Mouse (Mus musculus) left cerebral cortex, postnatal 36 days (tissue): Measurements from ENCODE around the gene Fam214a. TPM values are rescaled to one million over a fixed set of nuclear protein-coding genes. Genes with fewer than 3 reads are reported as not detected.

Source experiments
- DNase-seq, 2 experiments: peaks; one replicate each; pipeline ENCODE4 v3.0.0; 2021 to 2022; ENCODE audit warnings: low spot score in 2 of 2, mixed read lengths in 1 of 2
- intact Hi-C: fragments of 180-260 bp; cut with DNase I; formaldehyde crosslinking; loops from one replicate; pipeline ENCODE4 v1.15.1; 2025
- total RNA-seq, 2 experiments: library from RNA; stranded (reverse); gene quantifications; 2 replicates each; pipeline ENCODE4 v1.2.3; 2021

Gene Fam214a
- 10 to 100 TPM; 33.1 to 41.7 TPM for total RNA-seq

DNA sequence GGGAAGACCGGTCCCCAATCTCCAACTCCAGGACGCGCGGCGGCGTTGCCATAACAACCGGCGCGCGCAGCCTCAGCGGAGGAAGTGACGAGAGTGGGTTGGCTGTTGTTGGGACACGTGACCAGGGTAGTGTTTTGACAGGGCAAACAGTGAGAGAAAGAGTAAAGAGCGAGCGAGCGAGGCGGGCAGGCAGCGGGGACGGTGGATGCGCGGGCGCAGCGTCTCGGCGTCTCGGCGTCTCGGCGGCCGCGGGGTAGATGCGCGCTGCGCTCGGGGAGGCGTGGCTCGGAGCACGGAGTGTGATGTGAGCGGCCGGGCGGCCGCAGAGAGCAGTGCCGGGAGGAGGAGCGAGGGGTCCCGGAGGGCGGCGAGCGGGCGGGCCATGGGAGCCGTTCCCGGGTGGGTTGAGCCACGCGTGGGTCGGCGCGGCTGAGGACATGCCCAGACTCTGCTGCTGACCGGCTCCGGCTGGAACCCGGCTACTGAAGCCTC, at the start of gene Fam214a:
Gene Fam214a, plus strand, starts transcription at position 129 of the 492 bp plus-strand sequence.
- peak; percentile 97 for DNase-seq
- intact Hi-C loops: loop anchor here (2.0 to 5.0 kb wide), 2 partner anchors 24 to 46 kb away; no protein-coding TSS in a partner anchor

DNA sequence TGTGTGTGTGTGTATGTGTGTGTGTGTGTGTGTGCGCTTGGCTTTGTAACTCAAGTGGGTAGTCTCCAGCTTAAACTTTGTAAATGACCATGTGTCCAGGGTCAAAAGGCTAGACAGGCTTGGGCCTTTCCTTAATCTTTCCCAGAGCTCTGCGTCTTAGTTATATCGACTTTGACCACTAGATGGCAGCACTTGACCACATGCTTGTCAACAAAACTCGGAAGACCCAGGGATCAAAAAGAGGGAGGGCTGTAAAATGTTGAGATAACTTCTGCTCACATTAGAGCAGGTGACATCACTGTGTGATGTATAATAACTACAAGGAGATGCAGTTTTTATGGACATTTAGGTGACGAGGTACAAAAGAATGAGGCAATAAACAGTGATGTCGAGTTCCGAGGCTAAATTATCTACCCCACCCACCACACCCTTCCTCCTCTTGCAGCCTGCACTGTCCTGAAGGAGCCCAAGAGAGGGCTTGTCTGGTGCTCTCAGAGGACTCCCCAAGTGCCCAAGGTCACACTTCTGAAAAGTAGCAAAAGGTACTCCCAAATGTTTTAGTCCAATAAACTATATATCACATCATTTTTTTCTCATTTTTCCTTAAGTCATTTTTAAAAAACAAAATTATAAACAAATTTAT, 47.7 kb upstream of the Fam214a start:
- peak; percentile 29 to 54 for DNase-seq
- intact Hi-C loops: loop anchor here (5.0 to 10.0 kb wide), 4 partner anchors 47 to 127 kb away; partner anchors contain the start of gene Fam214a

DNA sequence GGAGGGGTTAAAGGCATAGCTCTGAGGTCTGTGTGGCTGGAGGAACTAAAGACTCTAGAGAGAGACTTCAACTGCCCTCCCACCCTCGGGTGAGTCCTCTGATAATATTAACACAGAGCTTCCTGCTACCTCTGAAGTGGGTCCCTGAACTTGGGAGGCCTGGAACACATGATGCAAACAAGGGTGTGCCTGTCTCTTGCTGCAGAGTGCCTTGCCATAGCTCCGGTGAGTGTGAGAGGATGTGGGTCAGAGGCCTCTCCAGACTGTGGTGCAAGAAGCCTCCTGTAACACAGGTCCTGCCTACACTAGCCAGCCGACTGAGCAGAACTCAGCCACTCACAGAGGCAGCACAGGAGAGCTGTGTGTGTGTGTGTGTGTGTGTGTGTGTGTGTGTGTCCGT, 45.7 kb upstream of the Fam214a start:
- no peak for DNase-seq
- intact Hi-C loops: loop anchor here (5.0 to 10.0 kb wide), 3 partner anchors 45 to 125 kb away; partner anchors contain the start of gene Fam214a

DNA sequence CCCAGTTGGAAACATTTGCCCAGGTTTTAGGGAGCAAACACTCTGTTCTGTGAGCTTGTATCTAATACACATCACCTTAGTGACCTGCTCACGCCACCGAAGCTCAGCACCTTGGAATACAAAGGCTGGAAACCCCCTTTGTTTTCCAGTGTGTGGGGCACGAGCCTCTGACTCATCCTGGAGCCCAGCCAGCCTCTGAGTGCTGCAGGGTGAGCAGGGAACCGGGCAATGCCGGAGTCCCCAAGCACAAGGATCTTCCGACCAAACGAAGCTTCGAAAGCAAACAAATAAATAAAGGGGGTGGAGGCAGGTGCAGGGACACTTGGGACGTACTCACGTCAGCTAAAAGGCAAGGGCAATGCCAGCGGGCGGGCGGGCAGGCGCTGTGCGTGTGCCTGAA, 43.4 kb upstream of the Fam214a start:
- no peak for DNase-seq
- intact Hi-C loops: loop anchor here (5.0 to 10.0 kb wide), 3 partner anchors 43 to 123 kb away; partner anchors contain the start of gene Fam214a

DNA sequence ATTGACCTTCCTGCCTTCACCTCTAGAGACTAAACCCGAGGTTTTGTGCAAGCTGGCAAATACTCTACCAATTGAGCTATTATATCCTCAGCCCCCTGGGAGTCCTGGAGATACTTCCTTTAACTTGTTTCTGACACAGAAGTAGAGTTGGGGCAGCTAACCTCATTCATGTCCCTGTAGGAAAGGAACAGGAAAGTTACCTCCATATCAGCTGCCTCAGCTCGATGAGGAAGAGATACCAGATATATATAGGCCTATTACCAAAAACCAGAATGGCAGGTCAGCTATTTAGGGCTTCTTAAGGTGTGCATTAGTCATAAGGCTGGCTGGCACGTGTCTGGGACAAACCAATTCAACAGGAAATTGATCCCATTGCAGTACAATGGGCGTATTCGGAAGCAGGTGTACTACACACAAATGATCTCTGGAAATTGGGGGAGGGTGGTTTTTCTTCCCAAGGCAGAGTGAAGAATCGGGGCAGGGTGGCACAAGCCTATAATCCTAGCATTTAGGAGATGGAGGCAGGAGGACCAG, 42.4 kb upstream of the Fam214a start:
- no peak for DNase-seq
- intact Hi-C loops: no loop called here

DNA sequence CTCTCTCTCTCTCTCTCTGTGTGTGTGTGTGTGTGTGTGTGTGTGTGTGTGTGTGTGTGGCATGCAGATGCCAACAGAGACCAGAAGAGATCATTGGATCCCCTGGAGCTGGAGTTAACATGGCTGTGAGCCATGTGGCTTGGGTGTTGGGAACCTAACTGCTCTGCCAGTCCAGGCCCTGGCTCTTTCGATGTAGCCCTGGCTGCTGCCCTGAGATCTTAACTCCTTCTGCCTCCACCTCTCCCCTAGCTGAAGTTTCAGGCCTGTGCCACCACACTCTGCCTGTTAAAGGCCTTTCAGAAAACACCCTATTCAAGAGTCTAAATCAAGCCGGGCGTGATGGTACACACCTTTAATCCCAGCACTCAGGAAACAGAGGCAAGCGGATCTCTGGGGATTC, 41.3 kb upstream of the Fam214a start:
- DNase-seq: no peak
- intact Hi-C loops: no loop called here

DNA sequence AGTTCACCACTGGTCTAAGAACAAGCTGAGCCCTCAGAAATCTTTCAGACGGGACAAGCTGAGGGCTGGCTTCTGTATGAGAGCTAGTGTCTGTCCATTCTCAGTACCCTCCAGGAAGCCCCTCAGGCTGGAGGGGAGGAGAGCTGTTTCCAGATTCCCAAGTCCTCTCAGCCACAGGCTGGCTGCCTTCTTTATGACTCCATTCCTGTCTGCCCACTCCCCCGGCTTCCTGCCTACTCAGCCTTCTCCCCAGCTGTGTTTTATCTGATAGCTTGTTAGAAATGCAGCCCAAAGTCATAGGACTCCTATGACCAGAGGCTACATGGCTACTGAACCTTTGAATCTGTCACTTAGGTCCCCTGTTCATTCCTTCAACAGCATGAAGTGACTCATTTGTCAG, 40.8 kb upstream of the Fam214a start:
- intact Hi-C loops: no loop called here
- DNase-seq: no peak

DNA sequence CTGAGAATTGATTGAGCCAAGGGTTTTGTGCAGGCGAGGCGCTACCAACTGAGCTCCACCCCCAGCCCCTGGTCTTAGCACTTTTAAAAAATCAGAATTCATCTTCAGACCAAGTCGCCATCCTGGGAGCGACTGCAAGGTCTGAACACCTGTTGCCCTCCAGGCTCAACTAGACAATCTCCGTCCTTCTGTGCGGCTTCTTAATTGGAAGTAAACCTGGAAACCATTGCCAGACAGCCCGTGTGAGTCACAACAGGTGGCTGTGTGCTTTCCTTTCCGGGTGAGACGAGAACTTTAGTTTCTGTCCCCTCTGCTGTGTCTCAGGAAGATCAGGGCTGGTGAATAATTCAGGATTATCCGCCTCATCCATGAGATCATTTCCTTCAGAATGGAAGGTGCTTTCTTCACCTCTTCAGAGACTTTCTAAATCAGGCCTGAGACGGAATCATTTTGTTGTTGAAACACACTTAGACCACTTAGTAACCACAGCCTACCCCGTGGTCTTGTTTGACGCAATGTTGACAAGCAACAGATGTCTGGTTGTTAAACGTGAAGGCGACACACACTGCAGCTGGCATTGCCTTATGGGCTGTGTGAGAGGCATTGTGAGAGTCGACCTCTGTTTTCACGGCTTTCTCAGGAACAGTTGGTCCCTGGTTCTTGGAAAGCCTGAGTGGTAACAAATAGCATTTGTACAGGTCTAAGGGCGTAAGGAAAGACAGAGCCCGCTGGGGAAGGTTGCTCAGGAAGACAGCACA, 39.9 kb upstream of the Fam214a start:
- intact Hi-C loops: no loop called here
- no peak for DNase-seq

DNA sequence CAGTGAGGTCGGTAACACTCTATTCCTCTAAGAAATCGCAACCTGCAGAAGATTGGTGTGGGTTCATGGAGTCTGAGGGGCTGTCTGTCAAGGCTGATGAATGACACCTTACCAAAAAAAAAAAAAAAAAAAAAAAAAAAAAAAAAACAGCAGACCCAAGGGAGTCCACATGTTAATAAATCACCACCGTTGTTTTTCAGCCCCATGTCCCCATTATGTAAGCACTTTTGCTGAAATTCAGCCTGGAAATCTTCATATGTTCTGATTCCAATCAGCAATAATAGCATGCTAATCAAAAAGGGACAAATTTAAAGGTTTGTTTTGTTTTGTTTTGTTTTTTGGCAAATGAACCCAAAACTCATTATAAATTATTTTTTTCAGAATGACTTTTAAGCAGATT, 37.1 kb upstream of the Fam214a start:
- intact Hi-C loops: no loop called here
- no peak for DNase-seq

DNA sequence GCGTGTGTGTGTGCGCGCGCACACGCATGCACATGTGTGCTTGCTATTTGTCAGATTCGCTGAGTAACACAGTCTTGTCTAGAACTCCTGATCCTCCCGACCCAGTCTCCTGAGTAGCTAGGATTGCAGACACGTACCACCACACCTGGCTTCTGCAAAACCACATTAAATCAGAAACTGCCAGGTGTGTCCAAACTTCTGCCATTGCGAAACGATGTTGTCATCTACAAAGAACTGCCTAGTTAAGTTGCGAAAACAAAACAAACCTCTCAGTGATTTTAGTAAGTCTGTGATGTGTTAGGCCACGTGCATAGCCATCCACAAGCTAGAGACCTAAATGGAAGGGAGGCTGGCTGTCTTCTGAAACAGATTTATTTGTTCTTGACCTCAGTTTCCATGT, 32.2 kb upstream of the Fam214a start:
- intact Hi-C loops: no loop called here

DNA sequence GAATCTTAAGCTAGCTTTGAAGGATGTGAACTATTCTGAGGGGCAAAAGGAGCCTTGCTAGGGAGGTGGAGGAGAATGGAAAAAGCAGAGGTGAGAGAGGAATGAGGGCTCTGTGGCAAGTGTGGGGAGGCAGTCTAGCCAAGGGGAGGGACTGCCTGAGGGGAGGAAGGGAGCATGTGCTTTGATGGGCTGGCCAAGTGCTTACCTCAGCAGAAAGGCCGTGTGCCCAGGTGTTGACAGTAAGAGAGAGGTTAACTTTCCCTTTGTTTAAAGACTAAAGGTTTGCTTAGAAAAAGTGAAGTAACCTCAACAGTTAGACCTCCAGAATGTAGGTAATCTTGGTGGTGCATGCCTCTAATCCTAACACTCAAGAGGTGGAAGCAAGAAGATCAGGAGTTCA, 31.3 kb upstream of the Fam214a start:
- DNase-seq: no peak
- intact Hi-C loops: no loop called here

More for the DNA sequence above, 32.2 kb upstream of the Fam214a start:
- DNase-seq: no peak

DNA sequence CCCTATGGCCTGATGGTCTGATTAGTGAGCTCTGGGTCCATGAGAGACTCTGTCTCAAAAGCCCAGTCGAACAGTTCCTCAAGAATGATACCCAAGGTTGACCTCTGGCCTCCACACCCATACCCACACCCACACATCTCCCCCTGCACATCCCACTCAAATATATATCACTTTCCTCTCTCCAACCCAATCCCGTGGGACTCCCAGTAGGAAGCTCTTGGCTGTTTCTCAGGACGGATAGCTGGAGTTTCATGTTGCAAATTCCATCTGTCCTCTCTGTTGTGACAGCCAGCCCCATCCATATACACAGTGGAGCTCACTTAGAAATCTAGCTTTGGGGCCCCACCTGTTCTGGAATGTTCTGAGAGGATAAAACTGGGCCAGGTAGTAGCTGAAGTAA, 29.8 kb upstream of the Fam214a start:
- DNase-seq: no peak
- intact Hi-C loops: no loop called here

DNA sequence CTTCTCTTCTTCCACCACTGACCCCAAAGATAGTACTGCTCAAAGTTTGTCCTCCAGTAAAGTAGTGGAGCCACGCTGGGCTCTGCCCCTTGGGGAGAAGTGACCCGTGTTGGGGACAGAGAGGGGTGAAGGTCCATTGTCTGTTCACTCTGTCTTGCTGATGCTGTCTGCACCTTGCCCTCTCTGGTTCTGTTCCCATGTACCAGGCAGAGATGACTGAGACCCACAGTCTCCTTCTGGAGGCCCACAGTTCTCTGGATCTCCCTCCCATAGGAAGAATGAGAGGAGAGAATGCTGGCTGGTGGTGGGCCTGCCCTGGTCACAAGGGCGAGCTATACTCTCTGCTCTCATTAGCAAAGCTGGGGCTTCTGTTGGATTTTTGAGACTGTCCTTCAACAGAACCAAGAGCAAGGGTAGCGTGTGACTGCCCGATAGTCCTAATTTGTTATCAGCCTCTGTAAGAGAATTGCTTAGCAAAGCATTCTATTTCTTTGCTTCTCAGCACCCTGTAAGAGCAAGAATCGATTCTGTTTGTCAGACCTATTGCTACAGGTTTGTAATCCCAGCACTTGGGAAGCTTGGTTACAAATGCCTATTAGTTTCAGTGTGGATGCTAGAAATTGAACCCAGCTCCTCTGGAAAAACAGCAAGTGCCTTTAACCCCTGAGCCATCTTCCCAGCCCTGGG, 29.2 kb upstream of the Fam214a start:
- DNase-seq: no peak
- intact Hi-C loops: no loop called here

DNA sequence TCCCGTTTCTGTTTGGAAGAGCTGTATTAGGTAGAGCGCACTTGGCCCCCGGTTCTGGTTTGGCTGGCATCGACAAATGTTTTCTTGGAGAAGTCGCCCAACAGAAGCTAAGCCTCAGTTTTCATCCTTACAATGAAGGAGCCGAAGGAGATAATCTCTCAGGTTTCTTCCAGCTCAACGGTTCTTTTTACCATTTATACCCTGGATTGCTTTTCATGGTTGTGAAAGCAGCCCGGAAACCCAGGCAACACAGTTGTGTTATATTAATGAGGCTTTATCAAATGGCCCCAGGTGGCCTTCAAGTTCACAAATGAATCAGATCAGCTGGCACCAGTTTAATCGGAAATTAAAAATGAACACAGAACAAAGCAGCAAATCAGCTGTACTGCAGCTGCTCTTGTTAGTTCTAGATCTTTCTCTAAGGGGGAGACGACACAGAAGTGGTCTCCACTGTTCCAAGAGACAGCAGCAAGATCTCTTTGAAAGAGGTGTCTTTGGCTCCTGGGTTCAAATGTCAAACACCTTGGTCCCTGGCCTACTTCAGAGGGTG, 27.4 kb upstream of the Fam214a start:
- intact Hi-C loops: no loop called here
- DNase-seq: no peak

DNA sequence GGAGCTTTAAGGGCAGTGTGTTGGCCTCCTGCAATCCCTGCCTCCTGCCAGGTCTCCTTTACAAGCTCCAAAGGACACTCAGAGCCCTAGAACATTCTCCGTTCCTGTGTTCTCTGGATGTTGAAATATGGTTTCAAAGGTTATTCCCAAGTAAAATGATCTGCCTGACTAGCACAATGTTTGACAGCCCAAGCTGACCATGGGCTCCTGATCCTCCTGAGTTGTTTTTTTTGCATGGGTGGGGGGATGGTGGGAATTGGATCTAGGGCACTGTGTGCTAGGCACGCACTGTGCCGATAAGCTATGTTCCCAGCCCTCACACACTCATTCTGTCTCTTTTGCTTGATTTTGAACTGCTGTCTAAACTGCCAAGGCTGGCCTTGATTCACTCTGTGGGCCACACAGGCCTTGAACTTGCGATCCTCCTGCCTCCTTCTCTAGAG, 22.7 kb upstream of the Fam214a start:
- no peak for DNase-seq
- intact Hi-C loops: no loop called here

DNA sequence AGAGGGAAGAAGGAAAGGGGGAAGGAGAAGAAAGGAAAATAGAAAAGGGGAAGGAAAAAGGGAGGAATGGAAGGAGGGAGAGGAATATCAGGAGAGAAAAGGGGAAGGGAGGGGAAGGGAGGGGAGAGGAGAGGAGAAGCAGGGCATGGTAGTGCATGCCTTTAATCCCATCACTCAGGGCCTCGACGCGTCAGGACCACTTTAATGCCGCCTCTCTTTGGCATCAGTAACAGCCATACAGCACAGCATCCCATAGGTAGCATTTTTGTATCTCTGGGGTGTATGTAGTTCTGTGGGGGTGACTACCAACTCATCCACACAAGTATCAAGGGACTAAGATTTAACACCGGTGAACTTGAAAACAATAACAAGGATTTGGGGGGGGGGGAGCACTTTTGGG, 22.0 kb upstream of the Fam214a start:
- intact Hi-C loops: no loop called here
- no peak for DNase-seq

DNA sequence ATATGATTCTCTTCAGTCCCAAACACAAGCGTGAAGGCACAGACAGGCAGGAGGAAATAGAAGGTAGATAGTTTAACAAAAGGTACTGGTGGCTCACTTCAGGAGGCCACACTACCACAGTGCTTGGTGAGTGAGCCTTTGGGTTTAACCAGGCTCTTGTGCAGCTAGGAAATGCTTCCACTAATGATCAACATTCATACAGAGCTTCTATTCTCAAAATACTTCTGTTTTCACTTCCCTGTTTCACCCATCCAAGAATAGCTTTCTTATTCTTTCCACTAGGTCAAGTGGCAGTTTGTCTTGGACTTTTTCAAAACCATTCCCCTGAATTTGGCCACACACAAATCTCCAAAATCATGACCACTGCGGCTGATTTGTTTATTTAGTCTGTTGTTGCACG, 17.4 kb upstream of the Fam214a start:
- DNase-seq: no peak
- intact Hi-C loops: no loop called here

DNA sequence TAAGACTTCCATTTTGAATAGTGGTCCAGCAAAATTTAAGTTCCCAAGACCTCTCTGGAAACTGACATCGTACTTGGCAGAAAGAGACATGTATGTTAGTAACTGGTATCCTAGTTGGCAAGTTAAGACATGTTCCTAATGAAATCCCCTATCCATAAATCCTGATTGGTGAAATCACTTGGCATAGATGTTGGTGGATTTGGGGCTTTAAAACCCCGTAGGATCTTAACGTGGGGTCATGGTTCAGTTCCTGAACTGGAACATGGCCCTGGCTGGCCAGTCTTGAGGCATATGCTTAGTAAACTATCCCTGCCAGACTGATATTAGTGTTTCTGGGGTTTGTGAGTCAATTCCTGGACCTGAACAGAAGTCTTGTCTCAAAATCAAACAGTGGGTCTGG, 14.9 kb upstream of the Fam214a start:
- DNase-seq: no peak
- intact Hi-C loops: no loop called here

DNA sequence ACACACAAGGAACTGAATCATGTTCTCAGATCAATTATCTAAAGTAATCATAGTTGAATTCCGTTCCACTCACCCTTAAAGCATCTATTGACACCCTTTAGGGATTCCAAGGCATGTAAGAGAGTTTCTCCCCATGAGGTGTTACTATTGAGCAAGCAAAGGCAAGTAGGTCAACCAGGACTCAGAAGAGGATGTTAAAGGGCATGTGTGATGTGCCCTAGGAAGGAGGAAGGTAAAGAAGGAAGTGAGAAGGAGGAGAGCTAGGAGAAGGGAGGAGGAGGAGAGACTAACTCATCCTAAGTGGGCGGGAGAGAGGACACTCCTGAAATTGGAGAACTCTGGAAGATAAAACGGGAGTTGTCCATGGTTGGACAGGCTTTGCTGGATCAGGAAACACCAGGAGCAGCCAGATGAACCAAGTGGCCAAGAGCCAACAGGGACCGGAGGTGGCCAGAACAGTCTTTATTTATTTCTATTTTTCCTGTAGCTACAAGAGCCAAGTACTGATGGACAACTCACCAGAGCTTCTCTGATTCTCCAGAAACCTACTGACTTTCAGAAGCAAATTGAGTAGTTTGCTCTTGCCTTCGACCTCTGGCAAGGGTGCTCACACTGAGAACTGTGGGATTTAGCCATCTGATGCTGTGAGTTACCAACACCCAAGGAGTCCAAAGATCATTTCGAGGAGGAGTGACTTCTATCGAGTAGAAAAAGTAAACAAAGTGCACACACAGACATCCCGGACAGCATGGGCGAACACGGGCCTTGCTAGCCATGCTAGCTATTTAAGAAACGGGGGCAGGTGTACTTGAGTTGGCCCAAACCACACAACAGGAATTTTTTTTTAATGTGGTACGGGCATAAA, 13.8 kb upstream of the Fam214a start:
- DNase-seq: no peak
- intact Hi-C loops: no loop called here
